In the genomic region with DNA sequence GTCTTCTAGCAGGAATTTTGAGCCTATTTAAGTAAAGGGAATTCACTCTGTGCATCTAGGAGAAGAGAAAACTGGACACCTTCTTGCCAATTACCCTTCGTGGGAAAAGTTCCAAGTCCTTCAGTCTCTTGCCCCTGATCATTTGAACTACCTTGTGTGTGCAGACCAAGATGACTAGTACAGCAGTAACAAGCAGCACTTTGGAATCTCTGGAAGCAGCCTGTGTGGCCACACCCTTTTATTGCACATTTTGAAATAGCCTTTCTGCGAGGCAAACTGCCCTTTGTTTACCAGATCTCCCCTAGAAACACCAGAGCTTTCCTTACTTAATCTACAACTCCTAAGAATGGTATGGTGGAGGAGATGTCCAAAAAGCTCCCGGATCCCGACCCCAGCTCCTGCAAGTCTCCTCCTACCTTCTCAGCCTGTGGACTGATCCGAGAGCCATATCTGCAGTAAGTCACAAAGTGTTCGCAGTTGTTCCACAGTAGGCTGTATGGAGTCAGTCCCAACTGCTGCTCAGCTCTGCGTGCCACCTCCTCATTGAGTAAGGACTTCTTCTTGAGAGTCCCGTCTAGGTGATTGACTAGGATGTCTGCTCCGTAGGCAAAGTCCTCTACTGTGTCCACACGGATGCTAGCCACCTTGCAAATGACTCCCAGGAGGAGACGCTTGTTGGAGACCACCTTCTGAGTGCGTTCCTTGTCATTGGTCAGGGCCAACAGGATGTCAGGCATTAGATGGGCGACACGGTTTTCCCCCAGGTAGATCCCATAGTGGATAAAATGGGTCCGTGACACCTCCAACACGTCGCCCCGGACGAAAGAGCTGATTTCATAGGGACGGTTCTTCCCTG, we compare ENCODE assay signal across 9 mouse cellular contexts. TPM values are rescaled to one million over a fixed set of nuclear protein-coding genes. Genes with fewer than 3 reads are reported as not detected.
DNase-seq lines count a peak whose midpoint lies in the region; ATAC-seq and TF ChIP-seq lines count a peak whose summit lies in the region.
"Had no signal": no experiment of that assay in that cellular context is flagged by ENCODE, and none has a peak within 500 bp of the region (broad histone marks: within the 10 kb centered on the region; RNA-seq: fewer than 3 reads in every experiment).

No protein-coding gene starts in this region.

- H3K9ac ChIP-seq in heart, embryonic 11.5 days (ENCODE audit: low read depth, low read length), result no peak overlapping the region
- H3K9ac ChIP-seq in hindbrain, postnatal 0 days (replicated peaks; ENCODE audit: low read length), result no peak overlapping the region; the same call in 1 of the 2 replicates
- peak overlapping the region; percentile 47 for H3K9ac ChIP-seq in midbrain, embryonic 14.5 days (replicated peaks; ENCODE audit: low read length)

- intact Hi-C loops in heart, postnatal 14 days (cut with DNase I), result loop anchor here (1.0 kb wide), 1 partner anchor 38 kb away; no protein-coding TSS in a partner anchor

- H3K9me3 ChIP-seq in heart, embryonic 11.5 days (replicated peaks; ENCODE audit: control insufficient read depth, low read length), result no peaks in the 10 kb centered on the region; the same call in 1 of the 2 replicates
- no peaks in the 10 kb centered on the region for H3K9me3 ChIP-seq in hindbrain, postnatal 0 days (ENCODE audit: low read length)
- H3K9me3 ChIP-seq in midbrain, embryonic 14.5 days (ENCODE audit: control insufficient read depth, low read length), result no peaks in the 10 kb centered on the region; the same call in 1 of the 2 replicates

- 0 out of 2 replicates have a peak, but pooled peaks cover 2% of the 10 kb centered on the region for H3K4me1 ChIP-seq in heart, embryonic 11.5 days (ENCODE audit: control insufficient read depth, insufficient read depth, low read length)
- H3K4me1 ChIP-seq in hindbrain, postnatal 0 days (ENCODE audit: insufficient read depth, low read length), result 0 out of 2 replicates have a peak, but pooled peaks cover 4% of the 10 kb centered on the region
- H3K4me1 ChIP-seq in midbrain, embryonic 14.5 days (ENCODE audit: control insufficient read depth, insufficient read depth, low read length), result peaks cover 13% of the 10 kb centered on the region

- WGBS in heart, embryonic 11.5 days (ENCODE audit: insufficient replicate concordance), result 24% methylated on average over 20 of the region's 20 CpGs
- WGBS in hindbrain, postnatal 0 days, result 24% methylated on average over 20 of the region's 20 CpGs
- 28% methylated on average over 20 of the region's 20 CpGs for WGBS in midbrain, embryonic 14.5 days

- peak overlapping the region; percentile 52 for H3K4me3 ChIP-seq in heart, embryonic 11.5 days (ENCODE audit: low read depth, low read length)
- peak overlapping the region; percentile 50 for H3K4me3 ChIP-seq in hindbrain, postnatal 0 days (ENCODE audit: low read length)
- H3K4me3 ChIP-seq in midbrain, embryonic 14.5 days (replicated peaks; ENCODE audit: low read depth, low read length), result peak overlapping the region; percentile 53

- TF ChIP-seq CTCF in hindbrain, postnatal 0 days (IDR thresholded peaks at IDR 0.05; ENCODE audit: low read depth), result no peak

- peak overlapping the region; percentile 96 for H3K4me2 ChIP-seq in heart, embryonic 11.5 days
- peak overlapping the region; percentile 90 for H3K4me2 ChIP-seq in hindbrain, postnatal 0 days (ENCODE audit: low read depth, low read length)
- peak overlapping the region; percentile 98 for H3K4me2 ChIP-seq in midbrain, embryonic 14.5 days (ENCODE audit: low read length)

- no peak for ATAC-seq in heart, embryonic 11.5 days (replicated peaks; ENCODE audit: insufficient number of reproducible peaks, low FRiP score, low TSS enrichment)
- no peak for ATAC-seq in hindbrain, postnatal 0 days
- peak; percentile 21; the same call in 1 of the 2 replicates for ATAC-seq in midbrain, embryonic 14.5 days (ENCODE audit: low FRiP score, low TSS enrichment)
- ATAC-seq in megakaryocyte progenitor cell, adult 5-6 weeks (replicated peaks; ENCODE audit: poor library complexity), result no peak

- no peak for DNase-seq in heart, postnatal 14 days
- DNase-seq in embryo, embryonic 9.5 days (ENCODE audit: extremely low spot score), result peak; percentile 11
- DNase-seq in hindbrain, postnatal 0 days (ENCODE audit: low spot score), result no peak
- DNase-seq in midbrain, embryonic 14.5 days, result peak; percentile 4
- DNase-seq in adrenal gland, postnatal 4 days (ENCODE audit: low spot score in 2 of 2), result no peak
- no peak for DNase-seq in thymus, postnatal 0 days (ENCODE audit: low spot score)

- no peak overlapping the region for H3K27ac ChIP-seq in heart, embryonic 11.5 days (ENCODE audit: low read depth, low read length)
- no peak overlapping the region for H3K27ac ChIP-seq in hindbrain, postnatal 0 days
- H3K27ac ChIP-seq in midbrain, embryonic 14.5 days (replicated peaks; ENCODE audit: low read depth, low read length), result no peak overlapping the region

- H3K36me3 ChIP-seq in heart, embryonic 11.5 days (ENCODE audit: control insufficient read depth, insufficient read depth, low read length), result no peaks in the 10 kb centered on the region
- no peaks in the 10 kb centered on the region for H3K36me3 ChIP-seq in hindbrain, postnatal 0 days (ENCODE audit: insufficient read depth, low read length)
- no peaks in the 10 kb centered on the region for H3K36me3 ChIP-seq in midbrain, embryonic 14.5 days (ENCODE audit: control insufficient read depth, insufficient read depth, low read length)

- H3K27me3 ChIP-seq in heart, embryonic 11.5 days (ENCODE audit: control insufficient read depth, insufficient read depth, low read length), result peaks cover 23% of the 10 kb centered on the region
- peaks cover 4% of the 10 kb centered on the region for H3K27me3 ChIP-seq in hindbrain, postnatal 0 days (ENCODE audit: insufficient read depth, low read length)
- H3K27me3 ChIP-seq in midbrain, embryonic 14.5 days (ENCODE audit: control insufficient read depth, insufficient read depth, low read length), result peaks cover 19% of the 10 kb centered on the region

RNA-seq across cellular contexts. Expression of gene Lrat, which starts 0.8 kb away (rescaled TPM):
- polyA plus RNA-seq in heart, embryonic 11.5 days (2014; fragmentation: Nextera tagmentation; extraction: Ambion mirVana), result 0.09 TPM in 1 of 2 replicates, not detected in the other
- under 1 TPM; 0.32 to 0.33 TPM for total RNA-seq in heart, postnatal 14 days (2021)
- total RNA-seq in hindbrain, postnatal 0 days (2014; rRNA removed), result 0.58 TPM in 2 replicates
- polyA plus RNA-seq in hindbrain, postnatal 0 days (2015; fragmentation: Nextera tagmentation; extraction: Ambion mirVana), result 1.2 and 1.3 TPM in 2 replicates
- polyA plus RNA-seq in midbrain, embryonic 14.5 days (2014; fragmentation: Nextera tagmentation; extraction: Ambion mirVana), result 0.05 and 0.43 TPM in 2 replicates
- under 1 TPM; 0.06 to 0.93 TPM for total RNA-seq in adrenal gland, postnatal 4 days (2021)
- not detected in 2 replicates for total RNA-seq in megakaryocyte progenitor cell, adult 5-6 weeks (2015)
- not detected in 2 replicates for total RNA-seq in megakaryocyte progenitor cell, adult 5-6 weeks (2017)
- 0.05 and 0.06 TPM in 2 replicates for polyA plus RNA-seq in thymus, postnatal 0 days (2015; fragmentation: Nextera tagmentation; extraction: Ambion mirVana)
- total RNA-seq: layer of hippocampus, postnatal 25 days had no signal

RNA-seq across cellular contexts. Expression of gene Rbm46, which starts 26.7 kb away (rescaled TPM):
- polyA plus RNA-seq in heart, embryonic 11.5 days (2014; fragmentation: Nextera tagmentation; extraction: Ambion mirVana), result 1.9 and 2.0 TPM in 2 replicates
- total RNA-seq in heart, postnatal 14 days (2021), result under 1 TPM; 0.43 to 0.59 TPM
- total RNA-seq in hindbrain, postnatal 0 days (2014; rRNA removed), result 1.4 and 2.7 TPM in 2 replicates
- 1.5 and 1.8 TPM in 2 replicates for polyA plus RNA-seq in hindbrain, postnatal 0 days (2015; fragmentation: Nextera tagmentation; extraction: Ambion mirVana)
- polyA plus RNA-seq in midbrain, embryonic 14.5 days (2014; fragmentation: Nextera tagmentation; extraction: Ambion mirVana), result 1.00 and 1.7 TPM in 2 replicates
- total RNA-seq in adrenal gland, postnatal 4 days (2021), result 1 to 10 TPM; 1.1 to 1.2 TPM
- not detected in 2 replicates for total RNA-seq in megakaryocyte progenitor cell, adult 5-6 weeks (2015)
- not detected in 2 replicates for total RNA-seq in megakaryocyte progenitor cell, adult 5-6 weeks (2017)
- 0.08 and 0.10 TPM in 2 replicates for polyA plus RNA-seq in thymus, postnatal 0 days (2015; fragmentation: Nextera tagmentation; extraction: Ambion mirVana)

Comparison
In these comparisons a context has a peak if more than half of its experiments do, and no peak if none do; other contexts are left out.
1. DNase-seq: peak in embryo, embryonic 9.5 days (single experiment) and midbrain, embryonic 14.5 days (single experiment); none in heart, postnatal 14 days (0 of 2), hindbrain, postnatal 0 days (single experiment), adrenal gland, postnatal 4 days (0 of 2) and thymus, postnatal 0 days (single experiment).
2. Peak in every context shown above with its lines, with median percentiles within 50 percentile points of each other: H3K4me2 ChIP-seq and H3K4me3 ChIP-seq.